Mouse (Mus musculus) neural tube, postnatal 0 days (tissue): ENCODE results near the gene Tagln2. TPM values are rescaled to one million over a fixed set of nuclear protein-coding genes. Genes with fewer than 3 reads are reported as not detected.

Source experiments
- polyA plus RNA-seq: library from polyadenylated mRNA; unstranded; fragments of >200 nt; fragmentation: Nextera tagmentation; extraction: Ambion mirVana; gene quantifications from 2 replicates; pipeline ENCODE4 v1.2.1, GENCODE M21; 2015

Gene Tagln2
- polyA plus RNA-seq = 120 and 130 TPM in 2 replicates

GRCm38 (mm10) chr1:172499765-172500441 is at the start of gene Tagln2:
TSS of gene Tagln2 (plus strand) at chr1:172500047.

GRCm38 (mm10) chr1:172475054-172475741 is 24.6 kb upstream of the Tagln2 start, which contains the start of gene Slamf9:
TSS of gene Slamf9 (plus strand) at chr1:172475358.

GRCm38 (mm10) chr1:172481540-172482280 is 18.1 kb upstream of the Tagln2 start, which contains the start of gene Igsf9:
TSS of gene Igsf9 (plus strand) at chr1:172481788.

GRCm38 (mm10) chr1:172520576-172521440 is 21.0 kb downstream of the Tagln2 start, which contains the start of gene Cfap45:
TSS of gene Cfap45 (plus strand) at chr1:172520801.

GRCm38 (mm10) chr1:172555638-172556037 is 55.8 kb downstream of the Tagln2 start, which contains the start of gene Vsig8:
TSS of gene Vsig8 (plus strand) at chr1:172555938.

Other genes with a start within 250 kb of the Tagln2 start
- gene Atp1a4, start 241.6 kb upstream of the Tagln2 start, polyA plus RNA-seq = 0.04 TPM in 1 of 2 replicates, not detected in the other
- 101 and 117 TPM in 2 replicates for gene Igsf8, start 238.4 kb upstream of the Tagln2 start, polyA plus RNA-seq
- 146 and 149 TPM in 2 replicates for gene Atp1a2, start 202.0 kb upstream of the Tagln2 start, polyA plus RNA-seq
- gene Kcnj9, start 170.7 kb upstream of the Tagln2 start, polyA plus RNA-seq = 4.0 and 5.0 TPM in 2 replicates
- gene Kcnj10, start 158.8 kb upstream of the Tagln2 start, polyA plus RNA-seq = 7.6 and 8.6 TPM in 2 replicates
- gene Pigm, start 123.5 kb upstream of the Tagln2 start, polyA plus RNA-seq = 3.2 and 3.4 TPM in 2 replicates
- 0.53 and 0.75 TPM in 2 replicates for gene Slamf9, start 24.7 kb upstream of the Tagln2 start, polyA plus RNA-seq
- gene Igsf9, start 18.3 kb upstream of the Tagln2 start, polyA plus RNA-seq = 10.1 and 13.0 TPM in 2 replicates
- gene Cfap45, start 20.8 kb downstream of the Tagln2 start, polyA plus RNA-seq = 3.4 and 4.2 TPM in 2 replicates
- 3.5 and 4.2 TPM in 2 replicates for gene Vsig8, start 55.9 kb downstream of the Tagln2 start, polyA plus RNA-seq
- 0.12 TPM in 1 of 2 replicates, not detected in the other for gene Slamf8, start 90.5 kb downstream of the Tagln2 start, polyA plus RNA-seq
- 0.23 TPM in 1 of 2 replicates, not detected in the other for gene Fcrl6, start 102.5 kb downstream of the Tagln2 start, polyA plus RNA-seq
- gene Dusp23, start 132.9 kb downstream of the Tagln2 start, polyA plus RNA-seq = 15.4 and 16.2 TPM in 2 replicates
- gene Crp, start 198.0 kb downstream of the Tagln2 start, polyA plus RNA-seq = 0.28 and 0.39 TPM in 2 replicates